Mouse (Mus musculus): ENCODE results near the gene Hprt.
"Not testable (repeated sequence)": the region's sequence is repeated elsewhere in the genome, so short reads cannot be mapped to it uniquely, and the experiment has no call there.

Hprt gene

DNA sequence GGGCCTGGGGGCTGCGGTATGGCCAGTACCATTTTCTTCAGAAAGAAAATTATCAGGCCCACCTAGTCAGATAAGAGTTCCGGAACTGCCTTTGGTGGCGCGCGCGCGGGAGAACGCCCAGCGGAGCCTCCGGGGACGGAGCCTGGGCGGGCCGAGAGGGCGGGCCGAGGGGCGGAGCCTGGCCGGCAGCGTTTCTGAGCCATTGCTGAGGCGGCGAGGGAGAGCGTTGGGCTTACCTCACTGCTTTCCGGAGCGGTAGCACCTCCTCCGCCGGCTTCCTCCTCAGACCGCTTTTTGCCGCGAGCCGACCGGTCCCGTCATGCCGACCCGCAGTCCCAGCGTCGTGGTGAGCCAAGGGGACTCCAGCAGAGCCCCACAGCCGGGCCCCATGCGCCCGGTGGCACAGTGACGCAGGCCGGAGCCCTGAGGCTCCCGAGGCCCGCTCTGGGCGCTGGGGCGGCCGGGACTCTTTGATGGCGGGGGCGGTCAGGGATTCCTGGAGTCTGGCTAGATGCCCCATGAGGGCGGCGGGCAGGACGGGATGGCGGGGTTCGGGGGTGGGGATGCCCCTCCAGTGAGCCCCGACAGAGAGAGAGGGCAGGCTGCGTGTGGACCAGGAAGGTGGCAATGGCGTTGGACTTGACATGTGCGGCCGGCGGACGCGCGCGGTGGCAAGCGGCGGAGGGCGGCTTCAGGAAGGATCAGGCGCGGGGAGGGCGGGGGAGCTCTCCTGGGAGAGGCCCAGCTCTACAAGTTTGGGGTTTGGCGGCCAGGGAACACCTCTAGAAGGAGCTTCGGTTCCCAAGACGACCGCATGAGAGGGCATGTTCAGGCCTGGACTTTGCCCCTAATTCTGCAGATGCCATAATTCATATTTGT, at the start of gene Hprt:
Gene Hprt (plus strand): TSS at position 233 of the 879 bp plus-strand sequence.
- peak; percentile 89 for DNase-seq (ENCODE audit: low read depth)

DNA sequence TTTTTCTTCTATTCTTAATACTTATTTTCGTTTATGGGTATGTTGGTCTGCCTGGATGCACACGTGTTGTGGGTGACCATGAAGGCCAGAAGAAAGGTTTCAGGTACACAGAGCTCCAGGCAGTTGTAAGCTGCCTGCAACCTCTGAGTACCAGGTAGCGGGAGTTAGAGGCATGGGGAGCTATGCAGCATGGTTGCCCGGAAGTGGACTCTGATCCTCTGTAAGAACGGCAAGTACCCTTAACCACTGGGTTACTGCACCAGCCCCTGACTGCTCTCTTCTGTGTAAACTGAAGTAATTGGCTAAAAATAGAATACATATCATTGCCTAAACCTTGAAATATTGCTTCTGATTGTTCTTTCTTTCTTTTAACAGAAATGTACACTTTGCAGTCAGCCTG, 42.4 kb upstream of the Hprt start:
- no peak for DNase-seq (ENCODE audit: low read depth)

DNA sequence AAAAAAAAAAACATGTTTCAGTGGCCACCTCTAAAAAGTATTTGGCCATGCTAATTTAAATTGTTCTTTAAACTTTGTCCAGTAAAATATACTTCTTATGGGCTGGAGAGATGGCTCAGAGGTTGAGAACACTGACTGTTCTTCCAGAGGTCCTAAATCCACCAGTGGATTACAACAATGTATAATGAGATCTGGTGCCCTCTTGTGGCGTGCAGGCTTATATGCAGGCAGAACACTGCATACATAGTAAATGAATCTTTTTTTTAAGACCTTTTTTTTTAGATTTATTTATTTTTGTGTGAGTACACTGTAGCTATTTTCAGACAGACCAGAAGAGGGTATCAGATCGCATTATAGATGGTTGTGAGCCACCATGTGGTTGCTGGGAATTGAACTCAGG, 38.2 kb upstream of the Hprt start:
- peak; percentile 52 for DNase-seq (ENCODE audit: low read depth)

DNA sequence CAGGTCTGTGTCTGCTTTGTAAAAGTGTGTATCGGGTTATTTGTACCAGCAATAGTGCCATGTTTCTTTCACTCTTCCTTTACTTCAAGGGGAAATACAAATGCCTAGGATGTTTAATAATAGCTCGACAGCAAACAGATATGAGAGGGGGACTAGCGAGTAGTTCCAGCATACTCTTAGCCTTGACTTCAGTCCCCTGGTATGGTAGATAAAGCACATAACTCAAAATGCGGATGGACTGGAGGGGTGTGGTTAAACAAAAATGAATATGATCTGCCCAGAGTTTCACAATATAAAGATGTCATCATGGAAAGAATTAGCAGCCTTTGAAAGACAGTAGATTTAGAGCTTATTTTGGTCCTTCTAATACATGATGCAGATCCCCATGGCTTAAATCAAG, 31.0 kb upstream of the Hprt start:
- no peak for DNase-seq (ENCODE audit: low read depth)

DNA sequence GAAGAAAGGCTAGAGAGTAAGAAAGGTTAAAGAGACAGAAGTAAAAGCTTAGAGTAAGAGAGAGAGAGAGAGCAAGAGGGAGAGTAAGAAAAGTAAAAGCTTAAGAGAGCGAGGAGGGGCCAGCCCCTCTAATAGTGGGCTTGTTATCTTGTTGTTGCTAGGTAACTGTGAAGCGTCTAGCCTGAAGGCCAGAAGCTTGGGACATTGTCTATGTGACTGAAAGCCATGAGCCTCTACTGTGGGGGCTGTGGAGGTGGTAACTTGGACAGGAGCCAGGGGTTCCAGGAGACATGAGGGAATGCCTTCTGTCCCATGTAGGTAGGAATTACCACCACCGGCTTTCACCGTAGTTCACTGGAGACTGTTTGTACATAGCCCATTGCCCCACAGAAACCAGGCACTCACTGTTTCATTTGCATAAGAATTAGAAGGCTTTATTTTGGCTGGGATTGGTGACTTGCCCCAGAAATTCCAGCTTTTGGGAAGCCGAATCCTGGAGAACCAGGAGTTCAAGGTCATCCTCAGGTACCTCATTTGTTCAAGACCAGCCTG, 26.3 kb upstream of the Hprt start:
- no peak for DNase-seq (ENCODE audit: low read depth)

DNA sequence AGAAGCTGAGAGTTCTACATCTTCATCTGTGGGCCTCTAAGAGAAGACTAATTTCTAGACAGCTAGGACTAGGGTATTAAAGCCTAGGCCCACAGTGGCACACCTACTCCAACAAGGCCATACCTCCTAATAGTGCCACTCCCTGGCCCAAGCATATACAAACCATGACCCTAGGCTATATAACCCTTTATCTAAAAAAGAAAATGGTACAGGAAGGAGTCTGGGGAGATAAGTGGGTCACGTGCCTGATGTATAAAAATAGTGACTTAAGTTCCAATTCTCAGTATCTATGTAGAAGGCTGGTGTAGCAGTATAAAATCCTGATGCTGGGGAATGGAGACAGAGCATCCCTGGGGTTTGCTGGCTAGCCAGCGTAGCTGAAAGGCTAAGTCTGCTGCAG, 22.8 kb upstream of the Hprt start:
- DNase-seq (ENCODE audit: low read depth), result no peak

DNA sequence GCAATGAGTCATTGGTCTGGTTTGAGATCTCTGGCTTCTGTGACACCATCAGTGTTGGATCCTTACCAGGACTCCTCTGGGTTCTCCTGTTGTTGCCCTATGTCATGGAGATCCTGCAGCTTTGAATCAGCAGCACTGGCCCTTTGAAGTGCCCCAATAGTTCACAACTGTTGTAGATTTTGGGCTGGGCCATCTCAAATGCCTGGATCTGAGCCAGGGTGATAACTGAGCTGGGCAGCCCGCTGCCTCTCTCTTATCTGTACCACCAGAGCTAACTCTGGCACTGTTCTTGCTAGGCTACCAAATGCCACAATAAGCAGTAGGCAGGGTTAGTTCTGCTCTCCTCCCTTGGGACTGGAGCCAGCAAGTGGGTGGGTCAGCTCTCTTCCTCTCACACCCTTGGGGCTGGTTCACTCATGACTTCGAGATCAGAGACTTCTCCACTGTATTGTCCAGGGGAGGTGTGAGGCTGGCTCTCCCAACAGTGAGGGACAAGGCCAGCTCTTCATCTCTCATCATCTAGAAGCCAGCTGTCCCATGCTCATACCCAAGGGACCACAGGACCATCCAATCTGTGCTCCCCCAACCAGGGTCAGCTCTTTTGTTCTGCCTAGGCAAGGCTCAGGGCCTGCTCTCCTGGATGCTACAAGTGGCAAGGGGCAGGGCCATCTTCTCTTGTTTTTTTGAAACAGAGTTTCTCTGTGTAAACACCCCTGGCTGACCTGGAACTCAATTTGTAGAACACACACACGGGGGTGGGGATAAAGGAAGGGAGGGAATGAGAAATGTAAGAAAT, 16.5 kb upstream of the Hprt start:
- peak; percentile 60 for DNase-seq (ENCODE audit: low read depth)

DNA sequence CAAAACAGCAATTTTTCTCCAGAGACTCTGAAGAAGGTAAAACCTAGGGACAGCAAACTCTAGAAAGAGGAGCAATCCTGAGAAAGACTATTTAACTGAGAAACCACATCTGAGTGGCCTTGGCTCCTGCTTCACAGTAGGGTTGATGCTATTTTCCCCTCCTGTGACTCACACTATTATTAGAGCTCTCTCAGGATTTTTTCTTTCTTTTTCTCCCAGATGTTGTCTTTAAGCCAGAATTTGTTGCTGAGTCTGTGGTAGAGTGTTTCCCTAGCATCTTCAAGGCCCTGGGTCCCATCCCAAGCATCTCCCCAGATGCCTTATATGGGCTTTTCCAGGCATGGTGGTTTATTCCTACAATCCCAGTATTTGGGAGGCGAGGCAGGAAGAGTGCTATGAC, 15.8 kb upstream of the Hprt start:
- peak; percentile 51 for DNase-seq (ENCODE audit: low read depth)

DNA sequence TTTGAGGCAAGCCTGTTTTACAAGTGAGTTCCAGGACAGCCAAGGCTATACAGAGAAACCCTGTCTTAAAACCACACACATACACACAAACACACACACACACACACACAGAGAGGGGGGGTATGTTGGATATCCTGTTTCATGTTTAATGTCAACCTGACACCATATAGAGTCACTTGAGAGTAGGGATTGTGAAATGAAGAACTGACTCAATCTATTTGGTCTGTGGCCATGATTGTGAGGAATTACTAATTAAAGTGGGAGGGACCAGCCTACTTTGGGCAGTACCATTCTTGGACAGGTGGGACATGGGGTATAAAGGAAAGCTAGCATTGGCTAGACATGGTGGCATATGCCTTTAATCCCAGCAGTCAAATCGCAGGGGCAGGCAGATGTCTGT, 15.3 kb upstream of the Hprt start:
- DNase-seq (ENCODE audit: low read depth), result peak; percentile 22

DNA sequence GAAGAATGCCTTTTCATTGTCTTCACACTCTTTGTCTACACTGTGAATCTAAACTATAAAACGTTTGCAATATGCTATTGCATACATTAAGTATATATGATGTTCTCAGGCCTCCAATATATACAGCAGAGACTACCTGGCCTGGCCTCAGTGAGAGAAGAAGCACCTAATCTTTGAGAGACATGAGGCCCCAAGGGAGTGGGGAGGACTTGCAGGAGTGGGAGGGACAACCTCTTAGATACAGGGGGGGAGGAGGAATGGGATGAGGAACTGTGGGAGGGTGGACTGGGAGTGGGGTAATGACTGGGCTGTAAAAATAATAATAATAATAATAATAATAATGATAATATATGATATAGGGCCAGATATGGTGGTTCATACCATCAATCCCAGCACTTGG, 9.4 kb upstream of the Hprt start:
- DNase-seq (ENCODE audit: low read depth), result no peak

DNA sequence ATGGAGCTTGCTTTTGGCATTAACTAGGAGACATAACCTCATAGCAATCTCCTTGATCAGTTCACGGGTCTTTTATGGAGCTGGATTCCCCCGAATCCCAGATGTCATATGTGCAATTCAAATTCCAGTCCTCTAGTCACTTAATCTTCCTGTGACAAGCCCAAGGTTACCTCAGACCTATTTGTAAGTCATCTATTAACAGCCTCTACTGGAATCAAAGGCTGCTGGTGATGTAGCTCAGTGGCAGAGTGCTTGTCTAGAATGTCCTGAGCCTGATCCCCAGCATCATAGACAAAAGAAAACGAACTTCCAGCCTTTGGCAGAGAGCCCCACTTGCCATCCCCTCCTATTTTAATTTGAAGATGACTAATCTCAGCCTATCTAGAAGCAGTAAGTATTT, 6.6 kb upstream of the Hprt start:
- DNase-seq (ENCODE audit: low read depth), result no peak

DNA sequence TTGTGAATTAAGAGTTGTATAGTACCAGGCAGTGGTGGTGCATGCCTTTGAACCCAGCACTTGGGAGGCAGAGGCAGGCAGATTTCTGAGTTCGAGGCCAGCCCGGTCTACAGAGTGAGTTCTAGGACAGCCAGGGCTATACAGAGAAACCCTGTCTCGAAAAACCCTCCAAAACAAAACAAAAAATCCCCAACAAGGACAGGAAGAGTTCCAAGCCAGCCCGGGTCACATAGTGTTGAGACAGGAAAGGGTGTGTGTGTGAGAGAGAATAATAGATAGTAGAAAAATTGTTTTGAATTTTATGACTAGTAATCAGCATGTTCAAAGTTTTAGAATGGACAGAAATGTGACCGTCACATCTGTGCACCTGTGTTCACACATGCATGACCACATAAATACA, 6.8 kb downstream of the Hprt start:
- DNase-seq (ENCODE audit: low read depth), result not testable (repeated sequence)

DNA sequence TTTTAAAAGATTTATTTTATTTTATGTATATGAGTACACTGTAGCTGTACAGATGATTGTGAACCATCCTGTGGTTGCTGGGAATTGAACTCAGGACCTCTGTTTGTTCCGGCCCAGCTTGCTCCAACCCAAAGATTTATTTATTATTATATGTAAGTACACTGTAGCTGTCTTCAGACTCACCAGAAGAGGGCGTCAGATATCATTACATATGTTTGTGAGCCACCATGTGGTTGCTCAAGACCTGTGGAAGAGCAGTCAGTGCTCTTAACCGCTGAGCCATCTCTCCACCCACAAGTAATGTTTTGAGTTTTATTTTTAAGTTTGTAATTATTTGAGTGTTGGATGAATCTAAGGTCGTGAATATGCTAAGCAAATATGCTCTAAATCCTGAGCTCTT, 16.9 kb downstream of the Hprt start:
- DNase-seq (ENCODE audit: low read depth), result peak; percentile 34

DNA sequence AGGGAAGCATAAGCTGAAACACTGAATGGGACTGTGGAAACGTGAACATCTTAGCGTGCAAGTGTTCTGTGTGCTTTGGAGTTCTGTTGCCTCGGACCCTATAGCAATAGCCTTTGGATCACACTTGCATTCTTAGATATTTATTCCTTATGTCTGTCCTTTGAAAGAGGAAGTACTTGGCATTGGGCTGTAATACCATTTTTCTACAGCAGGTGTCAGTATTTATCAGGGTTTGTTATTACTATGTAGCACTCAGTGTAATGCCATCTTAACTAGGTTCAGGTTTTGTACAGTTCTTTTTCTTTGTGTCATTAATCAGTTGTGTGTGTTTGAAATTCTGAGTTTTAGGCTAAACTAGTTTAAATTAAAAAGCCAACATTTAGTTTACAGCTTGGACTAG, 18.1 kb downstream of the Hprt start:
- peak; percentile 85 for DNase-seq (ENCODE audit: low read depth)

DNA sequence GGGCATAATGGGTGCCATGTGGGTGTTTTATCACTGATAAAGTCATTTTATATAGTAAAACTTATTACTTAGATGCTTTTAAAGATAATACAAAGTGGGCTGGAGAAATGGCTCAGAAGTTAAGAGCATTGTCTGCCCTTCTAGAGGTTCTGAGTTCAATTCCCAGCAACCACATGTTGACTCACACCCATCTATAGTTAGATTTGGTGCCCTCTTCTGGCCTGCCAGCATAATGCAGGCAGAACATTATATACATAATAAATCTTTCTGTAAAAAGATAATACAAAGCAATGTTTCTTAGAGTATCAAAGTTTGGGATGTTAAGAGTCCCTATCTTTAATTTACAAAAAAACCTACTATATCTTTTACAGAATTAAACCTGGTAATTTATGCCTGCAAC, 27.6 kb downstream of the Hprt start:
- DNase-seq (ENCODE audit: low read depth), result peak; percentile 47

DNA sequence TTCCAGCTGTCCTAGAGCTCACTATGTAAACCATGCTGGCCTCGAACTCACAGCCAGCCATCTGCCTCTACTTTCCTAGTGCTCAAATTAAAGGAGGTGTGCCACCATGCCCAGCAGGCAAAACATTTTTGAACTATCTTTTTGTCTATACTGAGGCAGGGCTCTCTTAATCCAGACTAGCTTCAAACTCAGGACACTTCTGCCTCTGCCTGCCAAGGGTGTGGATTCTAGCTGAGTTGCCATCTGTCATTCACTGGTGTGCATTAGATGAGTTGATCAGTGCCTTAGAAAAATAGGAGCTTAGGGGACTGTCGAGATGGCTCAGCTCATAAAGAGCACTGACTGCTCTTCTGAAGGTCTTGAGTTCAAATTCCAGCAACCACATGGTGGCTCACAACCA, 35.1 kb downstream of the Hprt start:
- no peak for DNase-seq (ENCODE audit: low read depth)

DNA sequence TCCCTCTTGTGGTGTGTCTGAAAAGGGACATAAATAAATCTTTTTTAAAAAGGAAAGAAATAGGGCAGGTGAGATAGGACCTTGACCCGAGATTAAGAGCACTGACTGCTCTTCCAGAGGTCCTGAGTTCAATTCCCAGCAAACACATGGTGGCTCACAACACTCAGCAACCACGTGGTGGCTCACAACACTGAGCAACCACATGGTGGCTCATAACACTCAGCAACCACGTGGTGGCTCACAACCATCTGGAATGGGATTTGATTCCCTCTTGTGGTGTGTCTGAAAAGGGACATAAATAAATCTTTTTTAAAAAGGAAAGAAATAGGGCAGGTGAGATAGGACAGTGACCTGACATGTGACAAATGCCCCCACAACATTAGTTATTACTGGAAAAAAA, 36.3 kb downstream of the Hprt start:
- peak; percentile 47 for DNase-seq (ENCODE audit: low read depth)

DNA sequence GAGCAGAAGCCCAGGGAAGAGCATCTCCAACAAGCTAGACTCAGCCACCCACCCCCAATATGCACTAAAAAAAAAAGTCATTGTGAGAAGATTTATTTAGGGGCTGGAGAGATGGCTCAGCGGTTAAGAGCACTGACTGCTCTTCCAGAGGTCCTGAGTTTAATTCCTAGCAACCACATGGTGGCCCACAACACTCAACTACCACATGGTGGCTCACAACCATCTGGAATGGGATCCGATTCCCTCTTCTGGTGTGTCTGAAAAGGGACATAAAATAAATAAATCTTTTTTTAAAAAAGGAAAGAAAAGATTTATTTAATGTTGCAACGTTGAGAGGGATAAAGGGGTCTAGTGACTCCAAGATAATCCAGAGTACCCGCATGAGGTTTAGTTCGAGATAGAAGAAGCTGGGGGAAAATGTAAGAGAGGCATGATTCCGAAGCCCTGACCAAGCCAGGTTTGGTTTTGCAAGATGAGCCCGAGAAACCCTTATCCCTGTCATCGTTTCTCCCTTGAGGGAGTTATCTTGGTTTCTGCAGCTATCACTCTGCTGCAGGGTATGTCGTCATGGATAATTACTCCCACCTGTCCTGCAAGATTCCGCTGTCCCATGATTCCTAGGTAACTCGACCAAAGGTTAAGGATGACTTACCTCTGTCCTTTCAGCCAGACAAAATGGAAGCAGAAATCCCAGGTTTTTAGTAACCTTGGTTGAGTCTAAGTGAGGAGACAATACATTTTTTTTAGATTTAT, 37.7 kb downstream of the Hprt start:
- DNase-seq (ENCODE audit: low read depth), result peak; percentile 42

DNA sequence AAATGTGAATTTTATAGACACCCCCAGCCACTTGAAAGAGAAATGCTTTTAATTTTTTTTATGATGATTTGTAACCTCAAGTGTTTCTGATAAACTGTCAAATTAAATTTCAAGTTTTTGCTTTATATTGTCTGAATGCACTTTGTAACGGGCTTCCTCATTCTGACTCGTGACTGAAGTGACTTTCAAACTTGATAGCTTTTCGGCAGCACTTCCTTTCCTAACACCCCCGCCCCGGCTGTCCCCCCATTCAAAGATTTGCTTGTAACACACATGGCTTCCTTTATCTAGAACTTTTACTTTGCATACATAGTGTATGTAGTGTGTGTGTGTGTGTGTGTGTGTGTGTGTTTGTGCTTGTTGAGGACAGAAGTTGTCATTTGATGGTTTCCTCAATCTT, 41.6 kb downstream of the Hprt start:
- no peak for DNase-seq (ENCODE audit: low read depth)

DNA sequence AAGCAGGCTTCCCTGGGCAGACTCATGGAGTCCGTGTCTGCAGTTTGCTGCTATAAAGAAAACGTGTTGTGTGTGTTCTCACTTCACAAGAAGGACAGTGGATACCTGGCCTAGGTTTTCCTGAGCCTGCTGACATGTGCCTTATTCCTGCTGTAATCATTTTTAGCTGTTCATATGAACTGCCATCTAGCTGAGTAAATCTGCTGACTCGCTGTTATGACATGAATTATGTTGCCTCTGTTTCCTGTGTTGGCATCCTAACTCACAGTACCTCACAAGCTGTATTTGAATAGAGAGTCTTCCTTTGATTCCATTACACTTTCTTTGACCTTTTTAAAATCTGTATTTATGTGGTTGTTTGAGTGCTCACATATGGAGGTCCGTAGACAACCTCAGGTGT, 50.3 kb downstream of the Hprt start:
- peak; percentile 46 for DNase-seq (ENCODE audit: low read depth)

DNA sequence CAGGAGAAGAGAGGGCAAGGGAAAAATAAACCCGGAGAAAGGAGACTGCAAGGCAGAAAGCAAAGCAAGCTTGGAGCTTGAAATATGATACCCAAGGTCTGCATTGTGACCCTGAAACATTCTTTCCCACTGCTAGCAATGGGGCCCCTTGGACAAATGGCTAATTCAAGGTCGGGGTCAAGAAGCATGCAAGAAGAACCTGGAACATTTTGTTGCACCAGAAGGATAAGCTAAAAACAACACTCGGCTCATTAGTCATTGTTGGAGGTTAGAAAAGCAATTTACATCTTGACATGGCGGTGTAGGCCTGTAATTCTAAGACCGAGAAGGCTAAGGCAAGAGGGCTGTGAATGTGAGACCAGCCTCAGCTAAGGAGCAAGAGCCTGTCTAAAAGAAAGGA, 51.7 kb downstream of the Hprt start:
- peak; percentile 46 for DNase-seq (ENCODE audit: low read depth)

DNA sequence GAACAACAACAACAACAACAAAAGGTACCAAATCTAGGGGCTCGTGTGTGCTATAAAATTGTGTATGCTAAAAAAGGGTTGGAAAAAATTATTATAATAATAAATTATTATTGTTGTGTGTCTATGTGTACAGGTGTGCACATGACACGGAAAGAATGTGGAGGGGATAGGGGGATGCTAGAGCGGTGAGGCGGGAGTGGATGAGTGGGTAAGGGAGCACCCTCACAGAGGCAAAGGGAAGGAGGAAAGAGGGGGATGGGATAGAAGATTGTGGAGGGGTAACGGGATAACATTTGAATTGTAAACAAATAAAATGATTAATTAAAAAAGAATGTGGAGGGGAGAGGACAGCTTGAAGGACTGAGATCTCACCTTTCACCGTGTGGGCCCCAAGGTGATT, 52.2 kb downstream of the Hprt start:
- DNase-seq (ENCODE audit: low read depth), result no peak

All from NIH3T3 (cell line).